Mouse (Mus musculus): ENCODE results near the gene Lhfpl5. TPM values are rescaled to one million over a fixed set of nuclear protein-coding genes. Genes with fewer than 3 reads are reported as not detected.

The Lhfpl5 gene
- polyA plus RNA-seq, 1 experiment = 0.06 TPM

DNA sequence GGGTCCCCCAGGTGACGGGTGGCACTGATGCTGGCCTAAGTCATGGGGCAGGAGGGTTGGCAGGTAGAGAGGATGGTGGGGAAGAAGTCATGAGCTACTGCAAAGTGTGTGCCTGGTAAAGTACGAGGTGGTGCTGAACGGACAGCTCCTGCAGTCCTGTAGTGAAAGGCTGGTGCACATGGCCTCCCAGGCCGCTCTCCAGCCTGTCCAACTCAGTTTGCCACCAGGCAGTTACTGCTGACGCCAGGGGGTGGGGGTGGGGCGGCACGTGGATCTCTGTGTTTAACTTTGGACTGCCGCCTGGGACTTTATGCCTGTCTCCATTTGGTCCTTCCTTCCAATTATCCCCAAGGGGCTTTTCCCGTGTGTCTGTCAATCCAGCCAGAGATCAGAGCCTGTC, 5.0 kb downstream of the Lhfpl5 start:
- Histone ChIP-seq H3K79me3 (ENCODE audit: low read depth) (no peaks in the 10 kb centered on the region), H3K4me3 (ENCODE audit: insufficient read depth, poor library complexity, severe bottlenecking) (no peak overlapping the region), H3K36me3 (ENCODE audit: control insufficient read depth, insufficient read depth) (no peaks in the 10 kb centered on the region), H3K79me2 (ENCODE audit: control insufficient read depth, insufficient read depth) (no peaks in the 10 kb centered on the region), H3K27me3 (ENCODE audit: control insufficient read depth, insufficient read depth, insufficient read length) (peaks cover 3% of the 10 kb centered on the region), H3ac (ENCODE audit: control insufficient read depth, insufficient read length, low read depth) (no peak overlapping the region)
- TF ChIP-seq MAX (IDR thresholded peaks at IDR 0.05) (peak; percentile 88), MYOG (IDR thresholded peaks at IDR 0.05; ENCODE audit: control insufficient read depth, extremely low read depth, insufficient read length) (no peak), MYOD1 (IDR thresholded peaks at IDR 0.05; ENCODE audit: control insufficient read depth, insufficient read length, low read depth) (no peak)

GRCm38 (mm10) chr17:28581056-28581455, 5.6 kb downstream of the Lhfpl5 start:
- Histone ChIP-seq H3K79me2 (ENCODE audit: control insufficient read depth, insufficient read depth) (no peaks in the 10 kb centered on the region), H3K27me3 (ENCODE audit: control insufficient read depth, insufficient read depth, insufficient read length) (peaks cover 3% of the 10 kb centered on the region), H3K4me3 (ENCODE audit: insufficient read depth, poor library complexity, severe bottlenecking) (no peak overlapping the region), H3ac (ENCODE audit: control insufficient read depth, insufficient read length, low read depth) (no peak overlapping the region), H3K79me3 (ENCODE audit: low read depth) (no peaks in the 10 kb centered on the region), H3K36me3 (ENCODE audit: control insufficient read depth, insufficient read depth) (no peaks in the 10 kb centered on the region)
- TF ChIP-seq FOSL1 (IDR thresholded peaks at IDR 0.05; ENCODE audit: insufficient read depth, low read length, poor library complexity, severe bottlenecking) (no peak), MAX (IDR thresholded peaks at IDR 0.05) (no peak), CTCF (IDR thresholded peaks at IDR 0.05; ENCODE audit: control insufficient read depth, insufficient read depth, insufficient read length) (no peak), USF1 (IDR thresholded peaks at IDR 0.05; ENCODE audit: low read depth) (no peak), MYOG (IDR thresholded peaks at IDR 0.05; ENCODE audit: control insufficient read depth, extremely low read depth, insufficient read length) (no peak), CEBPB (IDR thresholded peaks at IDR 0.05; ENCODE audit: low read depth) (no peak), MYOD1 (IDR thresholded peaks at IDR 0.05; ENCODE audit: control insufficient read depth, insufficient read length, low read depth) (no peak)

DNA sequence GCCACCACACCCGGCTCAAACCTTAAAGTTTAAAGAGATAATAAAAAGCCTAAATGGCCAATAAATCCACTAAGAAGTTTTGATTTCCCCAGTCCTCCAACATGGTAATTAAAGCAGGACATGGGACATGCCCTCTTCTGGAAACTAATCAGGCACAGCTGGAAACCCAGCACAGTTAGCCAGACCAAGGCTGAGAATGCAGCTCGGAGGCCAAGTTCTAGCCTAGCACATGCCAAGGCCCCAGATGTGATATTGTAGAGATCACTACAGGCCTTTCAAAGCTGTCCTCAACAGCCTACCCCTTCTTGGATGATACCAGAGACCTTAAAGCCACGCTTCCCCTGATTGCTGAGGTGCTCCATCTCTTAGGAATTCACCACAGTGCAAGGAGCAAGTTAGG, 11.1 kb downstream of the Lhfpl5 start:
- Histone ChIP-seq H3K36me3 (ENCODE audit: control insufficient read depth, insufficient read depth) (peaks cover 43% of the 10 kb centered on the region), H3K79me2 (ENCODE audit: control insufficient read depth, insufficient read depth) (no peaks in the 10 kb centered on the region)

DNA sequence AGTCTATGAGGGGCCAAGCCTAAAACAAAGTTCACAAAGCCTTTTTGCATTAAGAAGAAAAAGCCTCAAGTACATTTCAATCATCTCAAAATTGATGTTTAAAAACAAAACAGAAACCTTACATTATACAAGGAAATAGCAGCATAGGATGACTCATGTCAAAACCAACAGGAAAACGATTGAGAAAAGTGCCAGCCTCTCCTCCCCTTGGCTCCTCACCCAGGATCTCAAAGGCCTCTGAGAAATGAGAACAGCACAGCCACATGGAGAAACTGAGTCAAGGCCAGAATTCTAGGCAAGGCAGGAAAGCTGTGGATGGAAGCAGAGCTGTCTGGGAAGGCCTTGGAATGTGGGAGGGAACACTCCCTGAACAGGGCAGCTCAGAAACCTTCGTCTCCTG, 13.2 kb downstream of the Lhfpl5 start:
- Histone ChIP-seq H3K36me3 (ENCODE audit: control insufficient read depth, insufficient read depth) (peaks cover 63% of the 10 kb centered on the region), H3ac (ENCODE audit: control insufficient read depth, insufficient read length, low read depth) (no peak overlapping the region), H3K79me3 (ENCODE audit: low read depth) (no peaks in the 10 kb centered on the region), H3K4me3 (ENCODE audit: insufficient read depth, poor library complexity, severe bottlenecking) (no peak overlapping the region), H3K27me3 (ENCODE audit: control insufficient read depth, insufficient read depth, insufficient read length) (no peaks in the 10 kb centered on the region), H3K79me2 (ENCODE audit: control insufficient read depth, insufficient read depth) (no peaks in the 10 kb centered on the region)
- TF ChIP-seq CEBPB (IDR thresholded peaks at IDR 0.05; ENCODE audit: low read depth) = no peak

More for the DNA sequence above, 11.1 kb downstream of the Lhfpl5 start:
- no peak for TF ChIP-seq MAX (IDR thresholded peaks at IDR 0.05)
- TF ChIP-seq MYOG (IDR thresholded peaks at IDR 0.05; ENCODE audit: control insufficient read depth, extremely low read depth, insufficient read length) = no peak
- no peak for TF ChIP-seq CTCF (IDR thresholded peaks at IDR 0.05; ENCODE audit: control insufficient read depth, insufficient read depth, insufficient read length)
- TF ChIP-seq FOSL1 (IDR thresholded peaks at IDR 0.05; ENCODE audit: insufficient read depth, low read length, poor library complexity, severe bottlenecking) = no peak
- TF ChIP-seq CEBPB (IDR thresholded peaks at IDR 0.05; ENCODE audit: low read depth) = no peak
- TF ChIP-seq USF1 (IDR thresholded peaks at IDR 0.05; ENCODE audit: low read depth) = no peak
- TF ChIP-seq MYOD1 (IDR thresholded peaks at IDR 0.05; ENCODE audit: control insufficient read depth, insufficient read length, low read depth) = no peak
- no peak overlapping the region for H3K4me3 ChIP-seq (ENCODE audit: insufficient read depth, poor library complexity, severe bottlenecking)
- no peaks in the 10 kb centered on the region for H3K27me3 ChIP-seq (ENCODE audit: control insufficient read depth, insufficient read depth, insufficient read length)
- no peaks in the 10 kb centered on the region for H3K79me3 ChIP-seq (ENCODE audit: low read depth)
- H3ac ChIP-seq (ENCODE audit: control insufficient read depth, insufficient read length, low read depth) = no peak overlapping the region

DNA sequence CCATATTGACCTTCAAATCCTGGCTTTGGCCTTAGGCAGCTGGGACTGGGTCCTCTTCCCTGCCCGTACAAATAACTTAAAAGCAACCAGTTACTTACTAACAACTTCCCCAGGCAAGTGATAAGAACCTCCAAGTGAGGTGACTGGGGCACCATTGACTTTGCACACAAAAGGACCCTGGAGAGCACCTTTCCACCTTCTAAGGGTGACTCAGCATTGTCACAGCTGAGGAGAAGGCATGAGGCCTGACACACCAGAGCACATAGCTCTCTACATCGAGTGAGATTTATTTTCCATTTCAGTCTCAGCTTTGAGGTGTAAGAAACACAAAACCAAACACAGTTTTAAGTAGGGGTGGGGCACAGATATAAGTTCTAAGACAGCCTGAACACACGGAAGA, 15.2 kb downstream of the Lhfpl5 start:
- Histone ChIP-seq H3K79me3 (ENCODE audit: low read depth) (no peaks in the 10 kb centered on the region), H3K36me3 (ENCODE audit: control insufficient read depth, insufficient read depth) (peaks cover 77% of the 10 kb centered on the region), H3K4me3 (ENCODE audit: insufficient read depth, poor library complexity, severe bottlenecking) (no peak overlapping the region), H3K27me3 (ENCODE audit: control insufficient read depth, insufficient read depth, insufficient read length) (no peaks in the 10 kb centered on the region), H3ac (ENCODE audit: control insufficient read depth, insufficient read length, low read depth) (no peak overlapping the region), H3K79me2 (ENCODE audit: control insufficient read depth, insufficient read depth) (no peaks in the 10 kb centered on the region)
- no peak for TF ChIP-seq MYOD1 (IDR thresholded peaks at IDR 0.05; ENCODE audit: control insufficient read depth, insufficient read length, low read depth)
- TF ChIP-seq USF1 (IDR thresholded peaks at IDR 0.05; ENCODE audit: low read depth) = no peak
- TF ChIP-seq MYOG (IDR thresholded peaks at IDR 0.05; ENCODE audit: control insufficient read depth, extremely low read depth, insufficient read length) = no peak
- no peak for TF ChIP-seq MAX (IDR thresholded peaks at IDR 0.05)
- TF ChIP-seq CEBPB (IDR thresholded peaks at IDR 0.05; ENCODE audit: low read depth) = no peak
- no peak for TF ChIP-seq FOSL1 (IDR thresholded peaks at IDR 0.05; ENCODE audit: insufficient read depth, low read length, poor library complexity, severe bottlenecking)
- TF ChIP-seq CTCF (IDR thresholded peaks at IDR 0.05; ENCODE audit: control insufficient read depth, insufficient read depth, insufficient read length) = no peak

- Histone ChIP-seq H3K79me3 (ENCODE audit: low read depth) (no peaks in the 10 kb centered on the region), H3K36me3 (ENCODE audit: control insufficient read depth, insufficient read depth) (peaks cover 86% of the 10 kb centered on the region)
- TF ChIP-seq CEBPB (IDR thresholded peaks at IDR 0.05; ENCODE audit: low read depth) (no peak), CTCF (IDR thresholded peaks at IDR 0.05; ENCODE audit: control insufficient read depth, insufficient read depth, insufficient read length) (no peak), MYOG (IDR thresholded peaks at IDR 0.05; ENCODE audit: control insufficient read depth, extremely low read depth, insufficient read length) (no peak), USF1 (IDR thresholded peaks at IDR 0.05; ENCODE audit: low read depth) (no peak), MYOD1 (IDR thresholded peaks at IDR 0.05; ENCODE audit: control insufficient read depth, insufficient read length, low read depth) (no peak), MAX (IDR thresholded peaks at IDR 0.05) (no peak), FOSL1 (IDR thresholded peaks at IDR 0.05; ENCODE audit: insufficient read depth, low read length, poor library complexity, severe bottlenecking) (no peak)
Observed at GRCm38 (mm10) chr17:28591476-28591875, 16.0 kb downstream of the Lhfpl5 start.

More at GRCm38 (mm10) chr17:28591476-28591875, 16.0 kb downstream of the Lhfpl5 start:
- no peaks in the 10 kb centered on the region for H3K27me3 ChIP-seq (ENCODE audit: control insufficient read depth, insufficient read depth, insufficient read length)
- no peaks in the 10 kb centered on the region for H3K79me2 ChIP-seq (ENCODE audit: control insufficient read depth, insufficient read depth)
- H3ac ChIP-seq (ENCODE audit: control insufficient read depth, insufficient read length, low read depth) = no peak overlapping the region
- no peak overlapping the region for H3K4me3 ChIP-seq (ENCODE audit: insufficient read depth, poor library complexity, severe bottlenecking)

Measured in C2C12 (cell line).